Mouse (Mus musculus): ENCODE measurements at regions not wholly inside any gene's neighbourhood (a gene's known extent, or its start where the extent isn't known, plus 50 kb on each side); places are given as distances from the start of the nearest gene placed in this dataset.

DNA sequence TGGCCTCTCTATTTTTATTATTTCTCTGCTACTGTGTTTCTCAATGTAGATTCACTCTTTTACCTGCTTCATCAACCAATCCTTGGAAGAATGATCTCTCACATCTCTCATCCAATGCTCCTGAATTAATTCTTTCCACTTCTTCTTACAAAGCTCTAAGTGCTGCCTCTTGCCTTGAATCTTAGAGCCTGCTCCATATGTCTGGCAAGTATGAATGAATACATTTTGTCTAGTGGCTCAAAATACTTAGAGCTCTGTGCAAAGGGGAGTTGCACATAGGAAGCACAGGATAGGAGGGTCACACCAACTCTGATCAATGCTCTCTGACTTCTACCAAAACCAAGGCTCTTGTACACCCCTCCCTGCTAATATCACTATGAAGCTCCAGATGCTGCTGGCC is 153.1 kb upstream of the Atp2b1 start:
- no peak for DNase-seq (ENCODE audit: extremely low spot score, low spot score)

DNA sequence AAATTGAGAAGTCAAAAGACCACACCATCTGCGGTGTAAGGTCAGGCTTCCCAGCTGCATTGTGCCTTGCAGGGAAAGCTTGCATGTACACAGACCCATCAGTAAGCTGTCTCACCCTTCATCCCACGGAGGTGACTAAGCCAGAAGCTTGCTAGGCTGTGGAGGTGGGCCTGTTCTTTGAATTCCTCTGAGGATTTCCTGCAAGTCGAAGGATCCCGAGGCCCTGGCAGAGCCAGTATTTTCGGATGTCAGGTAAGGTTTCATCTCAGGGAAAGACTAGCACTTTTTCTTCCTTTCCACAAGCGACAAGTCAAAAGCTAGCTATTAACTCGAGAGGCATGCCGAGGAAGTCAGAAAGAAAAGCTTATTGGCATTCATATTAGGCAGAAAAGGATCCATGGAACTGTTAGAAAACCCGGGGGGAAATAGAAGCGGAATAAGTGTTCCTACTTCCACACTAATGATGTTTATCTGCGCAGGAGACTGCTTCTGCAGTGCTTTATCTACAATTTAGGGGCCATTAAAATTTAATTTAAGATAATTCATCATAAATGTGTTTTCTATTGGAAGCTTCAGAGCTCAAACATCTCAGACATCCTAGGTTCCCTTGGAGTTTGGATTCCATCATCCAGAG is 148.3 kb upstream of the Atp2b1 start:
- DNase-seq (ENCODE audit: extremely low spot score, low spot score) = no peak

DNA sequence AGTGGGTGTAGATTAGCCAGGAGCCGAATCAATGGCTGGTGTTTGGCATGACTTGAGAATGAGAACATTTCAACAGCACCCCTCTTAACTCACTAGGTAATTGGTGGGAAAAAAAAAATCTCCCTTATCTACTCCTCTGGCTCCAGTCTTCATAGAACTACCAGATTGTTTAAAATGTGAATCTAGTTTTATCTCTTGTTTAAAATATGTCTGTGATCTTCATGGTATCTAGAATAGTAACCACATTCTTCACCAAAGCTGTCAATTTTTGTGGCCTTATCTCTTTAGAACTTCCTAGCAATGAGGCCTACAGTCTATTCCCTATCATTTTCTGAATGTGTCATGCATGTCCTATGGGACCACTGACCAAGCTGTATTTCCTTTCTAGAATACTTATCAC is 134.4 kb upstream of the Atp2b1 start:
- no peak for DNase-seq (ENCODE audit: extremely low spot score, low spot score)

DNA sequence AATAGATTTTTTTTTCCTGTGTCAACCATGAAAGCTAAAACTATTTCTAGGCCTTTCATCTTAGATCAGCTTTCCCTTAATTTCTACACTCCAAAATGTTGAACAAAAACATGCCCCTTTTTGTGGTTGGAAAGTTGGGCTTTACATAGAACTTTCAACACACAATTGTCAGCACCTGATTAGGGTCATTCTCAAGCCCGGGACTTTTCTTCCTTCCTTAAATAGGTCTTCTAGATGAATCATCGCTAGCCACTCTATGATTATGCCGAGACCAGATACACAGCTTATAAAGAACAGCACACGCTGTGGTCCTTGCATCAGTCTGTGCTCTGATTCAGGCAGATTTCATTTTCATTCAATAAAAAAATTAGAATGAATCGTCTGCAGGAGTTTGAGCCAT is 133.3 kb upstream of the Atp2b1 start:
- DNase-seq (ENCODE audit: extremely low spot score, low spot score) = no peak

DNA sequence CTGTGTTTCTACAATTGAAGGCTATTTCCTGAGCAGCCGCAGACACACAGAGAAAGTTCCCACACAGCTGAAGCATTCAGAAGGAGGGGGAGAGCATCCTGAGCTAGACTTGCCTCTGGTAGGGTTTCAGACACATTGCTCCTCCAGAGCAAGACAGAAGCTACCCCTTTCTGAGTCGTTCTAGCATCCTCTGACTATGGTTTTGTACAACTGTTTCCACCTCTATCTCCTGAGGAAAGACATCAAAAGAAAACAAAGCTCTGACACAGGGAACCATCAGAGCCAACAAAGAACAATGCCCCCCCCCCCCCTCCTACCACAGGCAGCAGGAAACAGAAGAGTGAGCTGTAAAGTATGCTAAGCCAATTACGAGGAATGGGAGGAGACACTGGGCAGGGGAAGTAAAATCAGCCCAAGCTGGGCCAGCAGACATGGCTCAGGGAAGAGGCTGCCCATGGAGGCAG is 132.3 kb upstream of the Atp2b1 start:
- no peak for DNase-seq (ENCODE audit: extremely low spot score, low spot score)

DNA sequence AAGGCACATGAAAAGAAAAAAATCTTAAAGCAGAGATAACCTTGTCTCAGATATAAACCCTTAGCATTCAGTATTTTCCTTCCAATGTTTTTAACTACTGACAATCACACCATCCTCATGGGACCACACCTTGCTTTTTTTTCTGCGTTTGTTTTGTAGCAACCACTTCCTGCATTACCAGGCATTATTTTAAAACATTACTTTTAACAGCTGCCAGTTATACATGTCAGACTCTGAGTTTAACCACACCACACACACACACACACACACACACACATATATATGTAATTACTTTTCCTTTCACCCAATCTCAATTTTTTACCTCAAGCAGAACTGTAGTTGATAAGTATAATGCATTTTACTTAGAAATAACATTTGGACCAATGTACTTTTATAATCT is 128.8 kb upstream of the Atp2b1 start:
- DNase-seq (ENCODE audit: extremely low spot score, low spot score) = no peak

DNA sequence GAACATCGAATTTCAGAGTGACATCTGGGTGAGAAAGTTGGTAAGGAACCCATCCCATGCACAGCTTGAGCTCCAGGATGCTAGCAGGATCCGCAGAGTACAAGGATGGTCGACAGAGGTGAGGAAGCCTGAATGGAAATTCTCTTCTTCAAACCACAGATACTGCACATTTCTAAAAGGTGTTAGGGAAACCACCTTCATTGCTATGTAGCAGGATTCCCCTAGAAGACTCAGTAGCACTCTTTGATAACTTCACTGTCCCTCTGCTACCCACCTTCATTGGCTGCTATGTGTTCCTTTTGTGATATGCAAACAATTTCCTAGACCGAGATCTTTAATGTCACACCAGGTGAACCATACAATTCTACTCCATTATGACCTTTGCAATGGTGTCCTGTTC is 128.1 kb upstream of the Atp2b1 start:
- DNase-seq (ENCODE audit: extremely low spot score, low spot score) = no peak

DNA sequence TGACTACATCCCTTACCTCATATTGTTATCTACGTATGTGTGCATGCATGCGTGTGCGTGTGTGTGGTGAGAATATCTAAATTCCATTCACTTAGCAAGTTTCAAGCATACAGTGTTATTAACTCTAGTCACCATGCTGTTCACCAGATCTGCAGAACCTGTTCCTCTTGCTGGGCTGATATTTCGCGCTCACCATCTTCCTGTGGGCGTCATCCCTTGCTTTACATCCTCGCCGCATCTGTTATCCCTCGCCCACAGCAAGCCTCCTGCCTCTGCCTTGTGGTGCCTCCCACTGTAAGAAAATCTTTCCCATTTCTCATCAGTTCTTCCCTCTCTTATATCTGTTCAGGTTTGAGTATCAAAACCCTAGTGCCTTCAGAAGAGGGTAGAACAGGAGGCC is 124.4 kb upstream of the Atp2b1 start:
- no peak for DNase-seq (ENCODE audit: extremely low spot score, low spot score)

DNA sequence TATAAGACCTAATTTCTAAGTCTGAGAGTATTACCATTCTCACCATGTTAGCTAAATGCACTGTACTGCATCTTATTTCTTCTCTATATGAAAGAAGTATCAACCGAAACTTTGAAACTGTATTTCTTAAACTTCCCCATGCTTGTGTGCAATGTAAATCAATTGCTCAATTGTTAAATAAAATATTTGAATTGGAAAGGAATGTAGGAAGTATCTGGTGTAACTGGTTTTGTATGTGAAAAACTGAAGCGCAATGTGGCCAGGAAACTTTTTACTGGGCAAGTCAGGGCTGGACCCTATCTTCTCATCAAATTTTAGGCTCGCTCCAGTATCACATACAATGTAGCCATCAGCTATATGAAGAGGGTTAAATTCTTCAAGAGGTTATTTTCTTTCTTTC is 123.8 kb upstream of the Atp2b1 start:
- no peak for DNase-seq (ENCODE audit: extremely low spot score, low spot score)

DNA sequence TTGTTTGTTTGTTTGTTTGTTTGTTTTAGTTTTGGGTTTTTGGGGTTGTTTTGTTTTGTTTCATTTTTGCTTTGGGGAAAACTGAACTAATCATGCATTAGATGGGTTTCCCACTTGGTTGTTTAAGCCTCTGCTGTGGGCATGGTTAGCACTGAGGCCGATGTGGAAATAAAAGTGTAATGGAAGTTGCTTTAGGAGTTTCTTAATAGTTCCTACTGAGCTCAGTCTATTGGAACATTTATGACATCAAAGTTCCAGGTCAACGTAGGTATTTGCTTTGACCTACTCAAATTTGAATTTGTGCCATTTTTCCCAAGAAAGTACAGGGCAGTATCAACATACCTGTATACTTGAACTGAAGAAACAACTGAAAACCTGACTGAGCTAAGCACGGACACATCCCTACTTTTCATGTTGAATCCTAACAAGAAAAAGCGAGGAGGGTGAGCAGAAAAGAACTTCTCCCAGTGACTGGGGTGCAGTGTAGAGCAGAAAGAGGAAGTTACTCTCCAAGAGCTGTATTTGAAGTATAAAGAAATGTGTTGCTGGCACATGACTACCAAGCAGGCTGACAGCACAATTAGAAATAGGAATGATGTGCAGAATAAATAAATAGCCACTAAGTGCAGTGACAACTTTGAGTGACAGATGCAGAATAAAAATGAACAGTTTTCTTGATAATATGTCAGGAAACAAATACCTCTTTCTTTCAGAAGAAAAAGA is 122.0 kb upstream of the Atp2b1 start:
- DNase-seq (ENCODE audit: extremely low spot score, low spot score) = no peak

DNA sequence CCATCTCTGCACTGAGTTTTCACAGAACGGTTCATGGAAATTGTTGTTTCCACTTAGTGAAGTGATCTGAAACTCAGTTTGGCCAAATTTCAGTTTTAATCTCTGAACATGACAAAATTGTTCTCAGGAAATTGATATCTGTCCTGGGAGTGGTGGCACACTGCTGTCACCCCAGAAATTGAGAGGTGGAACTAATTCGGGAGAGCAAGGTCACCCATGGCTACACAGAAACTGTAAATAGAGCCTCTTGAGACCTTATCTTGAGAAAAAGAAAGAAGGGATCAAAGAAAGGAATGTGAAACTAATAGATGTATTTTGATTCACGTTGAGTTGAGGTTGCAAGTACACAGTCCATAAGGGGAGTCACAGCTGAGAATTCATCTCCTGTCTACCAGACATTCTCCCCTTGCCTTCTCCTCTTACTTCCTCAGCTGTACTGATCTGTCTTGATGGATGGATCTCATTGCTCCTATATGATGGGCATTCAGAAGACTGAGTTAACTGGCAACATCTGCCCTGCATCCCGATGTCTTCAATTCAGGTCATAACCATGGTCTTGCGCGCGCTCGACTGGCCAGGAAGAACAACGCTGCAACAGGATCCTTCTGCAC is 120.2 kb upstream of the Atp2b1 start:
- DNase-seq (ENCODE audit: extremely low spot score, low spot score) = no peak

DNA sequence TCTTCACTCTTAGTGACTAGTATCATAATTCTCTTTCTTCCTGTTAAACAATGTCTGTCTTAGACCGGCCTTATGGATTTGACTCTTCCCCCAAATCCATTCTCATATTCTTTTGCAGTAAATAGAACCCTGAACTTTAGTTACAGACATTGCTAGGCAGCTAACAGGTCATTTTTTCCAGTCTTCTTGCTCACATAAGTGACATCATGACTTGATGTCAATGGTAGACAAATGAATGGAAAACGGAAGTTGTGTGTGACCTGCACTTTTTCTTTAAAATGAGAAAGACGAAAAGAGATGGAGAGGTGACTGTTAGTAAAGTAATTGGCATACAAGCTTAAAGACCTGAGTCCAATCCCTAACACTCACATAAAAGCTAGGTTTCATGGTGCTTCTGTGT is 118.2 kb upstream of the Atp2b1 start:
- no peak for DNase-seq (ENCODE audit: extremely low spot score, low spot score)

DNA sequence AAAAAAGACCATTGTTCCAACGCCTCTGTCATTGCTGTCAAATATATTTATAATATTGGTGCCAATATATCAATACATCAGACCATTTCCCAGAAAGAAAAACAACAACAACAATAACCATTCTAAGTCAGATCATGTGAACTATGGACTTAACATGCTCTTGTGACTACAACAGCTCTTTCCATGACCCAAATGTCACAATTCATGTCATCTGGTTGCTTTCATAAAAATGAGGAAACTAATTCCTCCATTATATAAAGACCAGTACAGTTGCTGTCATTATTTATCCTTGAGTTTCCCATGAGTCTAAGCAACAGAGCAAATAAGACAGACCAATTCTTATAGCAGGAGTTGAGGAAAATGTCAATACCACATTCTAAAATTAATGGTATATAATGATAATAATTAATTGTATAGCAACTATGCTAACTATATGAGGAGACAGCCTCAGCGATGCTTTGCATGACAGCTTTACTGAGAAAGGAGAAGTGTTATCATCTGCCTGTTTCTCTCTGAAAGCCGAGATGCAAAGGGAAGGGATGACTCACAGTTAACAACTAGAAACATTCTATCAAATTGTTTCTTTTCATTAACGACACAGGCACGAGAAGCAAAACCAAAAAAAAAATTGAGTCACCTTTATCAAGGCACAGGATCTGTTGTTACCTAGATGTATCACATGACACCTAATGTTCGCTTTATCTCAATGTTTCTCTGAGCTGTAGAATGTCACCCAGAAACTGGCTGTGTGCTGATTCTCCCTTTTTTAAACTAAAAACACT is 115.4 kb upstream of the Atp2b1 start:
- DNase-seq (ENCODE audit: extremely low spot score, low spot score) = no peak

DNA sequence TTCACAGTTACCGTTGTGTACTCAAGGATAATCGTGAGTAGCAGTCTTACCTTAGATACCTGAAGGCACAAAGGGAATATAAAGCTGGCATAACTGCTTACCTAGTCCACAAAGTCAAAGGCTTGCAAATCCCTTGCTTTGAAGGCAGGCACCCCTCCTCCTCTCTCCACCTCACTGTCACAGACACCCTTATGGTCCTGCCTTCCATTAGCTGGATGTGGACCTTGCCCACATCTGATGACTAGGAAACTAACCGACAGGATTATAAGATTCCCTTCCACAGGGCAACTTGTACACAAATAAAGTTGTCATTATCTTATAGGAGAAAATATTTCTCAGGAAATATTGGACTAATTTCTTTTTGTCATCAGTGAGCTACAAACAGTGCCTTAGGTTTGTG is 114.4 kb upstream of the Atp2b1 start:
- DNase-seq (ENCODE audit: extremely low spot score, low spot score) = no peak

DNA sequence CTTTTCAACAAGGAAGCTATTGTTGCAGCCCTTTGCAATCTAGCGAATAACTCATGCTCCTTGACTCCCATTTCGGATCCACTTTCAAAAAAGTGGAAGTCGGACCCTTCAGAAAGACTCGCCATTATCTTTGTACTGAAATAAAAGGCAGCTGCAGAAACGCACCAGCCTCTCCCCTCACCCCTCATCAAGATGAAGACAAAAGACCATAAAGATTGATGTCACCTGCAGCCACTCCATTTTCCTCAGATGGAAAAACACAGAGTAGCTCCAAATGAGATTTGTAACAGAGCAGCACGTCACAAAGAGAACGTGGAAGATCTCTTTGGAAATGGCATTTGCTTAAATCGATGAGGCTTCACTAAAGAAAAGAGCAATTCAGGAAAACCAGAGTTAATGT is 113.3 kb upstream of the Atp2b1 start:
- DNase-seq (ENCODE audit: extremely low spot score, low spot score) = no peak

DNA sequence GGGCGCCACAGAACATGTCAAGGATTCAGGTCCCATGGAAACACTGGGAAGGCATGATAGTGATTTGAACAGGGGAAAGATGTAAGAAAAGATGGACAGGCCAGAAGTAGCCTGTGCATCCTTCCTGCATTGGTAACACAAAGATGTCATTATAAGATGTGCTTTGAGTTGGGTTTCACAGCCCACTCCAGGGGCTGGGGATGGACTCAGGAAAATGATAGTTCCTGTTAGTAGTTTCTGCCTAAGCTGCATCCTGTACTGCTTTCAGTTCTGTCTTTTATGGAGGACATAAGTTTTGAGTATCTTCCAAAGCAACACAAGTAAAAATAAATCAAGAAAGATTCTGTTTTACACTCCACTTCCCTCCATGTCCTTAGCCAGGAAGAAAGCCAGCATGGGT is 109.2 kb upstream of the Atp2b1 start:
- DNase-seq (ENCODE audit: extremely low spot score, low spot score) = no peak

DNA sequence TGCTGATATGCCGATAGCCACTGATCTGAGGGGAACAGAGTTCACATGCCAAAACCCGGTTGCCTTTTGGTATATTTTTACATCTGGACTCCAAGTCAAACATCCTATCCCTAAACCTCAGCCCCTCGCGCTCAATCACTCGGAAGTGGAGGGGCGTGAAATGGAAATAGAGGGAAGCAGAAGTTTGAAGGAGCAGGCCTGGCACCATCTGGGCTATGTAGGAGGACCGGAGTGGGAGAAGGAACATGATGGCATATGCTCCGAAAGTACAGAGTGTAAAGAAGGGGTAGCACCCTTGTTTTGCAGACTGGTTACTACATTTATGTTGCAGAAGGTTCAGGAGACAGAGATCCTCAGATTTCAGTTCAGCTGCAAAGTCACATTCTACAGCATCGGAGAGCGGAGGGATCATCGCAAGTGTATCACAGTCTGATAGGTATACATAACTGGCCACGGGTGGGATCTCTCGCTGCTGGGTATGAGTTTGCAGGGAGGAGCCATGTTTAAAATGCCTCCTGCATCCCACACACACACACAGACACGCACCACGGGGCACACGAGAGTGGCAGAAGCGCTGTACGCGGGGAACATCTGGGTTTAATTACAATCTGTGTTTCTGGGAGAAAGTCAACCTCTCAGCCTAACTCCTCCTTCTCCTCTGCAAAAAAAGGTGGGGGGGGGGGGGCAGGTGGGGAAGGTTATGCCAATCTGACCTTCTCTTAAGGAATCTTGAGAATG is 107.2 kb upstream of the Atp2b1 start:
- no peak for DNase-seq (ENCODE audit: extremely low spot score, low spot score)

DNA sequence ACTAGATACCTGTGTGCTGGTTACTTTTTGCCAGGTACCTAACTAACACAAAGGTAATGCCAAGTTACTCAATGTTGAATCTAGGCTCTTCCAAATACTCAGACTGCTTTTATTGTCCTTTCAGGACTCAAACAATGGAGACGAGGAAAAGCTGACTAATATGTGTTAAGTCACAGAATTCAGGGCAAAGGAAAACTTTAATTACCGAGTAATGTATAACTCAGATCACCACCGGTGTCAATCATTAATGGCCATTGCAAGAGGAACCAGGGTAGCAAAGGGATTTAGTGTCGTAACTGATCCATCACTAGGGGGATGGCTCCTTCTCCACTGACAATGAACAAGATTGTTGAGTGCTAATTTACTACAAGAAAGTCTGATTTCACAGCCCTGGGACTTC is 105.6 kb upstream of the Atp2b1 start:
- no peak for DNase-seq (ENCODE audit: extremely low spot score, low spot score)

DNA sequence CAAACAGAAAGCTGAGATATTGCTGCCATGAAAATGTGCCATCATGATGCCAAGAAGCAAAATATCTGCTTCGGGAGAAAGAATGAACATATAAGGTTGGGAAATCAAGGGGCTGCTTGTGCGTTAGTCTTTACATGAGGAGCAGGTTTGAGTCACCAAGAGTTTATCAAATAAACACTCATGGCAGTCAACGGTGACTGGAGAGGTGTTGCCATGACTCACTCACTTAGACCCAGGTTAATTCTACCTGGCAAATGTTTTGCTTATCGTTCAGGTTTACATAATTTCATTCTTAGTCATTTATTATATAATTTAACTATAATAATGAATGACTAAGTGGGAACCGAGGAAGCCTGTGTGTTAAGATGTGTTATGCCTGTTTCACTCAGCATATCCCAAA is 85.2 kb upstream of the Atp2b1 start:
- no peak for DNase-seq (ENCODE audit: extremely low spot score, low spot score)

DNA sequence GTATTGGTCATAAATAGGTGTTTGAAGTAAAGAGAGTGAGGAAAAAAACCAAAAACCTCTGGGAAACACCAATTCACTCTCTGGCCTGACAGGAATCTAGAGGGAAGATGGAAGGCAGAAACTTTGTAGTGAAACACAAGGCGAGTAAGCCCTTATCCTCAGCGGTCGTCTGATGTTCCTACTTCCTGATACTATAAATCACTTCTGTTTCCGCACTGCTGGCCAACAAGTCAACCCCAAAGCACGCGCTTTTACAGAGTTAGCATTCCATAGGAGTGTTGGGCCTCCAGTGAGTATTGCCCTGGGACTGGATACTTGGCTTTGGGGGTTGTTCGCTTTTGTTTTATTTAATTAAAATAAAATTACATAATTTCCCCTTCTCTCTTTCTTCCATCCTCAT is 82.7 kb upstream of the Atp2b1 start:
- no peak for DNase-seq (ENCODE audit: extremely low spot score, low spot score)

Data from neural tube, embryonic 10.5 days (tissue).